Mouse (Mus musculus) kidney, adult 2 months (tissue): ENCODE data around the gene B3gat1.

Source experiments
- CTCF ChIP-seq: fragments of 200-500 bp; conservative IDR thresholded peaks from 2 replicates; pipeline ENCODE4 v1.5.1; 2011; ENCODE audit warnings: low read depth, mild to moderate bottlenecking, control low read depth, low read length, moderate library complexity, mixed read lengths; ENCODE audit not compliant: insufficient read depth, insufficient read length
- POLR2A ChIP-seq: fragments of 200-500 bp; IDR thresholded peaks from one replicate; pipeline ENCODE4 v1.6.1; 2011; ENCODE audit warnings: low read depth, low read length, control low read depth

GRCm38 (mm10) chr9:26695178-26695577 is 38.4 kb upstream of the B3gat1 start:
- TF ChIP-seq CTCF (no peak), POLR2A (no peak)
